Mouse (Mus musculus) kidney, adult 9 months (tissue): ENCODE measurements around the gene Abca13.
"Not testable (repeated sequence)": the region's sequence is repeated elsewhere in the genome, so short reads cannot be mapped to it uniquely, and the experiment has no call there.

Experiments
- DNase-seq: peaks from one replicate; pipeline ENCODE4 v3.0.0; 2022

The Abca13 gene

DNA sequence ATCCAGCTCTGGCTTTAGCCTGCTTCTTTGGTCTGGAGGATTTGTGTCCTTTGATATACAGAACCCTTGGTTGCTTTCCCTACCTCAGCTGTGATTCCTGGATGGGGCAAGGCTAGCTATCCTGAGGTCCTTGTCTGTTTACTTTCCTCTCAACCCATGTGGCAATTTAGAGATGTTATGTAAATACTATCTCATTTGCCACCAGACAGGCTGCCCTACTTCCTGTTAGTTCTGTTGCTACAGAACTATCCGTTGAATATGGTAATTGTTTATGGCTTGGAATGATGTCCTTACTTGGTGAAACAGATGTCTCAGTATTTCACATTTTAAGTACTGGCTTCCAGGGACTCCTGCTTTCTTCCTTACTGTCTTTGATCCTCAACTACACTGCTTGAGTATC, 107.9 kb downstream of the Abca13 start:
- DNase-seq: no peak

GRCm38 (mm10) chr11:9305450-9305849, 113.7 kb downstream of the Abca13 start:
- no peak for DNase-seq

DNA sequence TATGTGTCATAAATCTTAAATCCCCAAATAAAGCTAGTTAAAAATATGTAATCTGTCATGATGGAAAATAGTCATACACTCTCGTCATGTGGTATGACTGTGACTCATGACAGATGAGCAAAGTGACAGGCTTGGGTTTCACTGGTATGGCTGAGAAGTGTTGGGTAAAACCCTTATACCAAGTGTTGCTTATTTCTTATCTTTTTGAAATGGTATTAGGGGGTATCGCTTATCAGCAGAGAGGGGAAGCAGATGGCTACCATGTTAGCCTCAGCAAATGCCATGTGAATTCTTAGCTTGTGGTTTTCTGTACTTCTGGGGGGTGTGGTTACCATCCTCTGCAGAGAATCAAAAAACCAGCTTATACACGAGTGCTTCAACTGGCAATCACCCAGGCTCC, 124.8 kb downstream of the Abca13 start:
- no peak for DNase-seq

DNA sequence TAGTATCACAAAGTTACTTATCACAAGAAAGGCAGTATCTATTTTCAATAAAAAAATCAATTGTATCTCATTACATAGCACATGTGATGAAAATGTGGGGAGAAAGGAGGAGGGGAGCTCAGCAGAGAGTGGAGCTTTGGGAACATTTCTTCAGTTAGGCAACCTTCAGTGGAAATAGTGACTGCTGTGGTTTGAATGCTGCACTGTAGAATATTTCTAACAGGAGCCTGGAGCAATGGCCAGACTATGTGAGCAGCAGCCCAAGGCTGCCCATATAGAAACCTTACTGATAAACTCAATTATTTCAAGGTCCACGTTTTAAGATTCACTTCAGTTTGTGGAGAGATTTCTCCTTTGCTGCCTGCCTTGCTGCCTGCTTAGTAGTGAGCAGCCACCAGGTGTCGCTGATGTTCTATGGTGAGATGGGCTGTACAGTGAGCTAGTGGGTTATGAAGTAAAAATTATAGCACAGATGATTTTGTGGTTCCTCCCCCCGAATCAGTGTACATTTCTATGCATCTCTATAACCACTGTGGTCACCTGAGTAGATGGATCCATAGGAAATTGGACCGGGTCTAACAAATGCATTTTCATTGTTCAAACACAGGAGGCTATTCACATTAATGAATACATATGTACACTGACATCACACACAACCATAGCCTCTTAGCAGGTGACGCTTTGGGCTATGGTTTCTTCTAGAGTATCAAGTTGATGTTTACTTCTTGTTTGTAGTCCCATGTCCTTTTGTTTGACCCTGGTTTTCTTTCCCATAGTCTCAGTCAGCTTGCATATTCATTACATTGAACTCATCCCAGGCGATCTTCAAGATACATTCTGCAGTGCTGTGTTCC, 125.6 kb downstream of the Abca13 start:
- DNase-seq: peak; percentile 51

DNA sequence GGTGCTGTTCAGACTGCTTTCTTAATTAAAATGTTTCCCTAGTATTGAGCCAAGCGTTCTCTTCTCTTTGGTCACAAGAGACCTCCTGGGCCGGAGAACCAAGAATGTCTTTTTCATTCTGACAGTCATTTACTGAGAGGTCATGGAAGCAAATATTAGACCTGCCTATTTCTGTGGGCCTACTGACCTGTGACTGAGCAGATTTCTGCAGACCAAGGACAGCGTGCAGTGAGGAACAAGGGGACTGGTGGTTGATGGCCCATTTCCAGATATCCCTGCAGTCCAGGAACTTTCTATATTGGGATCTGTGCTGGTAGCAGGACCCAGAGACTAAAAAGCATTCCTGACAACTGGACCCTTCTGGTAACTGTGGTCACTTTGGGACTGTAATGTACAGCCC, 146.4 kb downstream of the Abca13 start:
- DNase-seq: no peak

DNA sequence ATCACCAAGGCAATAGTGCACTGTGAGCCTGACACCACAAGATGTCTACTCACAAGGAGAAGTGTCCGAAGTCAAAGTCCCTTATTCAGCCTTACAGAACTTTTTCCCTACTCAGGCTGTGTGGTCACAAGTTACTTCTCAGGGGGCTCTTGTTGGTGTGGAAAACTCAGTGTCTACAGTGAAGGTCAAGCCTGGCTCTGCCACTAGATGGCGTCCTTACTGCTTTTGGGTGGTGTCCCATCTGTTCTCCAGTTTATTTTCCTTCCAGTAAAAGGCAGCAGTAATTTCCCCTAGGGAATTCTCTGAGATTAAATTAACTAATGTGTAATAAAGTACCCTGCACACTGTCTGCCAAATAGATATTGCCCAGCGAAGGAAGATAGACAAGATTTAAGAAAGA, 156.0 kb downstream of the Abca13 start:
- peak; percentile 13 for DNase-seq

DNA sequence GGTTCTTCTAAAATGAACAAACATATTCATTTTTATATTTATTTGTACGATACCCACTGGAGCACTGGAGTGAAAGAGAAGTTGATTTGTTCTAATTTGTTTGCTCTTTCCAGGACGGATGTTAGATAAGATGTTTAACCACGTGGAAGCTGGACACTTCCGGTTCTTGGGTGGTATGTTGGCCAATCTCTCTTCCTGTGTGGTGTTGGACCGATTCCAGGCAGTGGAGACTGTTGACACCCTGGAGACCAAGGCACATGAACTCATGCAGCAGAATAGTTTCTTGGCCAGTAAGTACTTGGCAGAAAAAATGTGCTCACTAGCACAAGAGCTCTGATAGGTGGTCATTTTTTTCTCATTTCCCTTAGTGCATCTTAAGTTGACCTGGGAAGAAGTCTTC, 181.4 kb downstream of the Abca13 start:
- DNase-seq: no peak

DNA sequence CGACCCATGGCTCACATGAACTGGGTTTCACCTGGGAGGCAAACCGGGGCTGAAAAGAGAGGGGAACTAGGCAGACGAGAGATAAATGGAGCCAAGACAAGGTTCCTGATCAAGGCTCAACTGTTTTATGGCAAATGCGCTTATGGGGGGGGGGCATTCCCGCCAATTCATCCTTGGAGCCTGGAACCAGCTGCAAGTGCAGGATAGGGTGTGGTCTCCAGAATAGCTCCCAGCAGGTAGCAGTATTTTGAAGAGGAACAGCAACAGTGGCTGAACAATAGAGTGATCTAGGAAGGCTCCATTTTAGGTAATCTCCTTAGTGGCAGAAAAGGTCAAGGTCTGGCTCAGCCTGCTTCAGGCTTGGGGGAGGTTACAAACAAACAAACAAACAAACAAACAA, 182.7 kb downstream of the Abca13 start:
- not testable (repeated sequence) for DNase-seq

- no peak for DNase-seq
Observed at GRCm38 (mm10) chr11:9388520-9388919, 196.8 kb downstream of the Abca13 start.

- DNase-seq: no peak
Observed at GRCm38 (mm10) chr11:9416946-9417345, 225.2 kb downstream of the Abca13 start.

- no peak for DNase-seq
Observed at GRCm38 (mm10) chr11:9420205-9420604, 228.5 kb downstream of the Abca13 start.

- no peak for DNase-seq
Observed at GRCm38 (mm10) chr11:9427411-9427810, 235.7 kb downstream of the Abca13 start.

DNA sequence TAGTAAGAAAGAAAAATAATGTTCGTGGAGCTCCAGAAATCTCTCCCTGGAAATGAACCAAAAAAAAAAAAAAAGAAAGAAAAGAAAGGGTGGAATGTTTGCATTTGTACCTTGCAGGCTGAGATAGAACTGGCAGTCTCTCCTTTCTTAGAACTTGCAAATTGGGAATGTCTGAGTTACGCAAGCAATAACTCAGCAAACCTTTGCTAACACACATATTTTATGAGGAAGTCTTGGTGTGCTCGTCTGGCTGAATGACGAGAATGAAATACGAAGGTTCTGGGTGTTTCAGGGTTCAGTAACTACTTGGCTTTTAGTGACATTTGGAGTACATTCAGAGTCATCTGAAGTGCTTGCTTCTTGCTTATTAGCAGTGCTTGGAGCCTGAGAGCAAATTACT, 241.1 kb downstream of the Abca13 start:
- no peak for DNase-seq

- DNase-seq: no peak
Observed at GRCm38 (mm10) chr11:9436617-9437016, 244.9 kb downstream of the Abca13 start.

DNA sequence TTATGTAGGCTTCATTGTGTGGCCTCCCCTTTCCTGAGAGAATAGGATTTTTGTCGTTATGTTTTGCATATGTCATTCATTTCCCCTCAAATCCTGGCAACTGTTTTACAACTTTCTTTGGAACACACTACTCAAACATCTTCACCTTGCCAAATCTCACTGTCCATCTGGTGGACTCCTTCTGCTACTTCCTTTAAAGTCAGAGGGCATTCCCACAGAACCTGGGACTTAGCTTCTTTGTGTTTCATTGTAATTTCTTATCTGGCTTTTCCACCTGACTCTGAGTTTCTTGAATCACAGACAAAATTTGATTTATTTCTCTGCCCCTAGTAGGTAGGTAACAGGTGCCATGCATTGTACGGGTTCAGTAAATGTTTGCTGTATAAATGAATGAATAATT, 248.0 kb downstream of the Abca13 start:
- no peak for DNase-seq

DNA sequence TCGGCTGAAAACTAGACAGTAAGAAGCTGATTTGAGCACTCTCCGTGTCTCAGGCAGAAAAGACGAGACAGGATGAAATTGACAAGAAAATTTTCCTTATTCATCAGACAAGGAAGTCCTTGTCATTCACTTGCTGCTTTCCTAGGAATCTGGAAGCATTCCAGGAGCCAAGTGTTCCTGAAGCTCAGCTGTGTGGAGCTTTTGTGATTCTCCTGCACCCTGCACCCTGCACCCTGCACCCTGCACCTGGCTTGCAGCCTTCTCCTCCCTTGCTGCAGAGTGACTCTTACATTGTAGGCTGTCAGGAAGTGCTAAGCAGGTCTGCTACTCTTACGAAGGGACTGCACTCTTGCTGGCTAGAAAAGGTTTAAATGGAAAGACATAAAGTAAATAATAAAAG, 249.4 kb downstream of the Abca13 start:
- no peak for DNase-seq

- no peak for DNase-seq
Observed at GRCm38 (mm10) chr11:9472400-9472799, 280.7 kb downstream of the Abca13 start.

- DNase-seq: peak; percentile 41
Observed at GRCm38 (mm10) chr11:9481511-9481910, 289.8 kb downstream of the Abca13 start.

- no peak for DNase-seq
Observed at GRCm38 (mm10) chr11:9500326-9501142, 308.8 kb downstream of the Abca13 start.

- not testable (repeated sequence) for DNase-seq
Observed at GRCm38 (mm10) chr11:9514966-9515365, 323.2 kb downstream of the Abca13 start.

DNA sequence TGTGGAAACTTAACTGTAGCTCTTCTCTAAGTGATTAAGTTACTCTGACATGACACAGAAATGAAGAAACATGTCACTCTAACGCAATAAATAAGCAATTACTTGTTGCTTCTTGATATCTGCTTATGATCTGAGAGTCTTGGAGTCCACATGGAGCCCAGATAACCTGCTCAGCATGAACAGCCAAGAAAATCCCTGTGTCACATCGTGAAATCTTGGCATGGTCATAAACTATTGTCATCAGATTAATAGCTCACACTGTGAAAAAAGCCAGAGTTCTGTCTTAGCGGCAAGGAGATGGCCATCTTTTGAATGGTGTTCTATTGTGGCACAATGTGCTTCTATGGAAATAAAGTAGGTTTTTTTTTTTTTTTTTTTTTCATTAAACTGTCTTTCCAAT, 336.8 kb downstream of the Abca13 start:
- no peak for DNase-seq

- DNase-seq: peak; percentile 6
Observed at GRCm38 (mm10) chr11:9531715-9532114, 340.0 kb downstream of the Abca13 start.

DNA sequence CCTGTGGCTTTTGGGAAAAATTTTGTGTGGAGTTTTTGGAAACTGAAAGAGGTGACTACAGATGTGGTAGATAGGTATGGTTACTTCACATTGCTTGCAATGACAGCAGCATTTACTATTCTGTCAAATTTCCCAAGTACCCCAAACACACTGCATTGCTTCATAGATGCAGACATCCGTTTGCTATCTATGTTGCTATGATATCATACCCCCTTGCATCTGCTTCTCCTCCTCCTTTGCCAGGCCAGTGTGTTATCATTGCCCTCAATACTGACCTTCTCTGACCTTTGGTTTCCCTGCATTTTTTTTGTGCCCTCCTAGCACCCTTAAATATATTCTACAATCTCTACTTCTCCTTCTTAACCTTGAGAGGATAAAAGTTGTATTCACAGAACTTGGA, 341.4 kb downstream of the Abca13 start:
- DNase-seq: no peak

- no peak for DNase-seq
Observed at GRCm38 (mm10) chr11:9533658-9534202, 342.0 kb downstream of the Abca13 start.
